Mouse (Mus musculus) testis, adult 2 months (tissue): ENCODE results near the gene Sod1. TPM values are rescaled to one million over a fixed set of nuclear protein-coding genes. Genes with fewer than 3 reads are reported as not detected.

ENCODE experiments used
- H3K27ac ChIP-seq: fragments of 200-500 bp; 2 replicates; pipeline ENCODE4 v1.5.1; 2012; ENCODE audit warnings: low read depth, low read length; ENCODE audit not compliant: control insufficient read depth, insufficient read depth
- H3K27me3 ChIP-seq: fragments of 200-500 bp; 2 replicates; pipeline ENCODE4 v1.6.1; 2012; ENCODE audit warnings: mild to moderate bottlenecking, low read length, moderate library complexity; ENCODE audit not compliant: control insufficient read depth, insufficient read depth
- H3K36me3 ChIP-seq: fragments of 200-500 bp; 2 replicates; pipeline ENCODE4 v1.6.1; 2012; ENCODE audit warnings: mild to moderate bottlenecking, low read length; ENCODE audit not compliant: control insufficient read depth, insufficient read depth
- H3K4me1 ChIP-seq: fragments of 200-500 bp; 2 replicates; pipeline ENCODE4 v1.6.1; 2012; ENCODE audit warnings: low read length; ENCODE audit not compliant: control insufficient read depth, insufficient read depth
- H3K4me3 ChIP-seq: fragments of 200-500 bp; 2 replicates; pipeline ENCODE4 v1.5.1; 2012; ENCODE audit warnings: low read depth, mild to moderate bottlenecking, low read length, moderate library complexity, mixed read lengths; ENCODE audit not compliant: control insufficient read depth
- CTCF ChIP-seq: fragments of 200-500 bp; IDR thresholded peaks from 2 replicates; pipeline ENCODE4 v1.5.1; 2012; ENCODE audit warnings: low read depth, mild to moderate bottlenecking, inconsistent platforms, low read length, moderate library complexity; ENCODE audit not compliant: control insufficient read depth, insufficient read depth, insufficient replicate concordance
- POLR2A ChIP-seq: fragments of 200-500 bp; IDR thresholded peaks from 2 replicates; pipeline ENCODE4 v1.6.1; 2012; ENCODE audit warnings: low read depth, mild to moderate bottlenecking, inconsistent platforms, low read length, moderate library complexity; ENCODE audit not compliant: control insufficient read depth
- polyA plus RNA-seq: library from polyadenylated mRNA; depleted of rRNA; stranded (reverse); fragments of >200 nt; gene quantifications from 2 replicates; pipeline ENCODE4 v1.2.3, GENCODE M21; 2012; rRNA removed

The Sod1 gene
- polyA plus RNA-seq, result 407 and 434 TPM in 2 replicates

DNA sequence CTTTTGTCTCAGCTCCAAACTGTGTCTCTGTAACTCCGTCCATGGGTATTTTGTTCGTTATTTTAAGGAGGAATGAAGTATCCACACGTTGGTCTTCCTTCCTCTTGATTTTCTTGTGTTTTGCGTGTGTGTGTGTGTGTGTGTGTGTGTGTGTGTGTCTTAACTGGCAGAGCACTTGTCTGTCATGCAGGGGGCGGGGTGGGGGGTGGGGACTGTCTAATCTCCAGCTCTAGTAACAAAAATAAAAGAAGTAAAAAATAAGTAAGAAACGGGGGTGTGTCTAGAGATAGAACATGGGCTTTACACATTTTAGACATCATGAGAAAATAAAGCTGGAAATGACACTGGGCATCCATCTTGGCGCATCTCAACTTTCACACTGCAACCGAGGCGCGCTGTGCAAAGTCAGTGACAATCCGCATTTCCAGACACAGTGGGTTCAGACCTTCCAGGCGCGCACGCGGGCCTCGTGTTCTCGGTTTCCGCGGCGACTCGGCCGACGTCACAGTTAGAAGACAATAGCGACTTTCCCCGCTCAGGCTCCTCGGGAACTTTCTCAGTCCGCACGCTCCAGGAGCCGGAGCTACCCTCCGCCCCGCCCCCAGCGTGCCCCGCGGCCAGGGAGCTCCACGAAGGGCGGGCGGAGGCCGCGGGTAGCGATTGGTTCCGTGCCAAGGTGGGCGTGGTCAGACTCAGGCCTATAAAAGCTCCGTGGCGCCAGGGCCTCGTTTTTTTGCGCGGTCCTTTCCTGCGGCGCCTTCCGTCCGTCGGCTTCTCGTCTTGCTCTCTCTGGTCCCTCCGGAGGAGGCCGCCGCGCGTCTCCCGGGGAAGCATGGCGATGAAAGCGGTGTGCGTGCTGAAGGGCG lies at the start of gene Sod1:
Sod1 (plus strand) TSS at position 729 of the 866 bp plus-strand sequence.
- H3K36me3 ChIP-seq, result no peaks in the 10 kb centered on the region
- TF ChIP-seq POLR2A (peak; percentile 99), CTCF (no peak)
- H3K4me1 ChIP-seq, result peaks cover 11% of the 10 kb centered on the region
- H3K27ac ChIP-seq, result peak within 1 kb of the TSS; percentile 98
- peak within 1 kb of the TSS; percentile 94 for H3K4me3 ChIP-seq
- no peaks in the 10 kb centered on the region for H3K27me3 ChIP-seq

DNA sequence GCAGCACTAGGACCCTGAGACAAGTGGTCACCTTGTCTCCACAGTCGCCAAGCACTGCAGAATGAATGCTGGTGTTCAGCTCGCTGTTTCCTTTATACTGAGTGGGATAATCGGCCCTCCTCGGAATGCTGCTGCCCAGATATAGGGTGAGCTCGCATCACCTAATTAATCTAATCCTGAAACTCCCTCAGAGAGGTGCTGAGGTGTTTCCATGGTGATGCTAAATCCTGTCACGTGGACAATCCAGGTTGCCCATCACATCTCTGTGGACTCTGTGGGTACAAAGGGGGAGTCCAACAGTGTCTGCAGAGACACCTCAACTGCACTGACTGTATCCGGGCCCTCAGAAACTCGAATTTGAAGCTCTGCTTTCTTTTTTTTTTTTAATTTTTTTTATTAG lies 49.1 kb upstream of the Sod1 start:
- no peak overlapping the region for H3K27ac ChIP-seq
- TF ChIP-seq POLR2A (no peak), CTCF (no peak)
- no peak overlapping the region for H3K4me3 ChIP-seq
- H3K27me3 ChIP-seq, result no peaks in the 10 kb centered on the region
- H3K4me1 ChIP-seq, result no peaks in the 10 kb centered on the region
- no peaks in the 10 kb centered on the region for H3K36me3 ChIP-seq

DNA sequence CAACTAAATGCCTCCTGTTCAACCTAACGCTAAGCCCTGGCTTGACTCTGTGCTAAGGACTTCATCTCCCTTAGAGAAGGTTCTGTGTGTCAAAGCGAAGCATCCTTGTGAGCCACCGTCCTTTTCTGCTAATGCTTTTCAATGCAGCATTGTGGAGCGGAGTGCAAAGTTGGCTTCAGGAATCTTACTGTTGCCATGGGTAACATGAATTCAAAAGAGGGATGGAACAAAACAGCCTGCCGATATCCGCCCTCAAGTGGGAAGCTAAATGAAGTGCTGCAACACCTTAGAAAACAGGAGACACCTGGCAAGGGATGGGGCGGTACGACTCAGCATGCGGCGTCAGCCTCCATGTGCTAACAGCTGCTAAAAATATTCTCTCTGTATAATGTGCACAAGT lies 44.1 kb upstream of the Sod1 start:
- no peak overlapping the region for H3K27ac ChIP-seq
- no peaks in the 10 kb centered on the region for H3K36me3 ChIP-seq
- no peak for TF ChIP-seq CTCF
- no peak for TF ChIP-seq POLR2A
- no peak overlapping the region for H3K4me3 ChIP-seq
- no peaks in the 10 kb centered on the region for H3K27me3 ChIP-seq
- no peaks in the 10 kb centered on the region for H3K4me1 ChIP-seq

DNA sequence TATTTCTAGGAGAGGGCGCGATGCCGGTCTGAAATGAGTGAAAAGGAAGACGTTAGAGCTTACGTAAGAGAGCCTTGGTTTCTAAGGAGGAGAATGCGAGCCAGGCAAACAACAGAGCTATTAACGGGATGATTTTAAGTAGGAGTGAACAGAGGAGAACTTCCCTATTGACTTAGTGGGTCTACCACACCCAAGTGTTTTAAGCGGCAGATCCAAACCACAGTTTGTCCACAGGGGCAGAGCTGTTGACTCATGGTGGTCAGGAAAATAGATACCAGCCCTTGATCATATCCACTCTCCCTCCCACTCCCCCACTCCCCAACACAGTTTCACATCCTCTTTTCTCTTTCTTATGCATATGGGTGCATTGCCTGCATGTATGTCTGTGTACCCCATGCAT lies 43.1 kb upstream of the Sod1 start:
- no peak overlapping the region for H3K27ac ChIP-seq
- no peaks in the 10 kb centered on the region for H3K27me3 ChIP-seq
- H3K4me1 ChIP-seq, result no peaks in the 10 kb centered on the region
- no peaks in the 10 kb centered on the region for H3K36me3 ChIP-seq
- TF ChIP-seq POLR2A (no peak), CTCF (no peak)
- H3K4me3 ChIP-seq, result no peak overlapping the region

DNA sequence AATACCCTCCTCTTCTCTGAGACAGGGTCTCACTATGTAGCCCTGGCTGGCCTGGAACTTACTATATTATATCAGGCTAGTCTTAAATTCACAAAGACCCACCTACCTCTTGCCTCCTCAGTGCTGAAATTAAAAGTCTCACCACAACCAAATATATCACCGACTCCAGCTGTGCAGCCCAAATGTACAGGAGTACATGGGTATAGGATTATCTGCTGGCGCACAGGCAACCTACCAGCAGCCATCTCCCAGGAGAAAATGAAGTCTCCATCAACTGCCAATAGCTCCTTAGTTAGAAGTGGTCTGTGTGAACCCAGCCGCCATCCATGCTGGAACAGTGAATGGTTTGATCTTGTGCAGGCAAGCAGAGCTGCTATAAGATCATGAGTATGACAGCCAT lies 42.1 kb upstream of the Sod1 start:
- Histone ChIP-seq H3K27me3 (no peaks in the 10 kb centered on the region), H3K4me1 (no peaks in the 10 kb centered on the region), H3K4me3 (no peak overlapping the region), H3K36me3 (no peaks in the 10 kb centered on the region), H3K27ac (no peak overlapping the region)
- TF ChIP-seq CTCF (no peak), POLR2A (no peak)

DNA sequence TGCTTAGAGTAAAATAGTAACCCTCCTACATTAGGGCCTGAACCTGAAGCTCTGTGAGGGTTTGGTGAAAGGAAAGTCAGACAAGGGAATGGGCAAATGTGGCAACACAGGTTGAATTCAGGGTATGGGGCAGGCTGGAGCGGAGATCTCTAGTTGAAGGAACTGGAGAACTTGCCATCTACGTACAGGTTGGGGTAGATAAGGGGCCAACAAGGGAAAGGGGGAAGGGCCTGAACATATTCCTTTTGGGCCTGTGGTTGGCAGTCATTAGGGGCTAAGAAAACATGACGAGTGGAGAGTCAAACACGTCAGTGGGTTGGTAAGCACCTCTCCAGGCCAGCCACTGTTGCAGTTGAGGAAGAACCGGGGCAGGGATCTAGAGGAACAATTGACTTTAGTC lies 40.7 kb upstream of the Sod1 start:
- Histone ChIP-seq H3K27ac (no peak overlapping the region), H3K4me3 (no peak overlapping the region)
- no peak for TF ChIP-seq POLR2A
- TF ChIP-seq CTCF, result no peak

DNA sequence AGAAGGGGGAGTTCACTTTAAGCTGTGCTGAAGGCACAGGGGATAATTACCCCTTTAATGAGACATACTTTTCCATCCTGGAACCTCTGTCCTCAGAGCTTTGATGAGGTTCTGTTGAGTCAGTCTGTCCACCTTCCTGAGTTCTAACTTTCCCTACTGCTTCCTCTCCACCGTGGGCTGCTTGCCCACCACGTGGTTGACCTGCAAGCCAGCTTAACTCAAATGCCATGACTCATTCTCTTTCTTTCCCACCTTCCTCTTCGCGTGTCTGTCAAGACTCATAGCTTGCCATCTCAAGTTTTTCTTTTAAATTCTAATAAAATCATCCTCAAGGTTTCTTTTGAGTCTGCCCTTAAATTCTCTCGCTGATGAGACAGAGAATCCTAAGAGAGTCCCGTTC lies 39.6 kb upstream of the Sod1 start:
- TF ChIP-seq POLR2A, result no peak
- no peak for TF ChIP-seq CTCF
- Histone ChIP-seq H3K36me3 (no peaks in the 10 kb centered on the region), H3K4me1 (no peaks in the 10 kb centered on the region), H3K4me3 (no peak overlapping the region), H3K27ac (no peak overlapping the region), H3K27me3 (no peaks in the 10 kb centered on the region)

More for the DNA sequence above, 40.7 kb upstream of the Sod1 start:
- no peaks in the 10 kb centered on the region for H3K4me1 ChIP-seq
- no peaks in the 10 kb centered on the region for H3K27me3 ChIP-seq
- no peaks in the 10 kb centered on the region for H3K36me3 ChIP-seq
